Mouse (Mus musculus) thymus, postnatal 0 days (tissue): ENCODE measurements around the gene Poln. TPM values are rescaled to one million over a fixed set of nuclear protein-coding genes. Genes with fewer than 3 reads are reported as not detected.

Source experiments
- DNase-seq: peaks from one replicate; pipeline ENCODE4 v3.0.0-alpha.2; 2015; ENCODE audit warnings: low spot score
- polyA plus RNA-seq: library from polyadenylated mRNA; unstranded; fragments of >200 nt; fragmentation: Nextera tagmentation; extraction: Ambion mirVana; gene quantifications from 2 replicates; pipeline ENCODE4 v1.2.1, GENCODE M21; 2015

The Poln gene
- polyA plus RNA-seq, 1 experiment from 2014 or later, result 0.96 TPM

DNA sequence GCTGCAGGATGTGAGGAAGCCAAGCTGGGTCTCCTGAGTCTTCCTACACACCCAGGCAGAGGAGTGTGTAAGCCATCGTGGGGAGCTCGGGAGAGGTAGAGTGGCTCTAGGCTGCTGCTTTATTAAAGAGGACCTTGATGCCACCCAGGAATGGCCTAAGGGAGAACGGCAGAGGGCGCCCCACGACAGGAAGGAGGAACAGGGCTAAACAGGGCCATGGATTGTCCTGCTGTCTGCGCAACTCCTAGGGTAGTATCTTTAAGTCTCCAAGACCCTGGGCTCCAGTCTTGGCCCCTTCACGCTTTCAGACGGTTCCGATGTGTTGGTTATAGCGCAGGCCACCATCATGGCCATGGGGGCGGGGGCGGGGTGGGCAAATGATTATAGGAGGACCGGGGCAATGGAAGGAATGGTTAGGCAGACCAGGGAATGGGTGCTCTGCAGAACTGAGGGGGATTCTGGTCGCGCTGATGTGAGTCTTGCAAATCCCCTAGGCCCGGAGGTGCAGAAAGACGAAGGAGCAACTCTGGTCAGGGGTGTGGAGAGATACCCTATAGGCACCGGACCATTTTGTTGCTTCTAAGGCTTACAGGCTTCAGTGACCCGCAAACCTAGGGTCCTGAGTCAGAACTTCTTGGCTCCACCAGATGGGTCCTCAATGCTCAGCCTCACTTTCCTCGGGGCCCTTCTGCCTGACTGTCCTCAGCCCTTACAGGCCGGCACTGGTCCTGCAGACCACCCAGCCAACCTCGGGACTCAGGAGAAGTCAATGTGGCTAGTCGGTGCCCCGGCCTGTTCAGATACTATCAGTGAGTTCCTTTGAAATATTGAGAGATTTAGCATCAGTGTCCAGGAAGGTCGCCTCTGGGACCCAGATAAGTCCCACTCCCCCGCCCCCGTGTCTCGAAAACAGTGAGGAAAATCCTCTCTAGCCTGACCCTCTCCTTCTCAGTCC is 174.3 kb downstream of the Poln start:
- DNase-seq, result peak; percentile 35

DNA sequence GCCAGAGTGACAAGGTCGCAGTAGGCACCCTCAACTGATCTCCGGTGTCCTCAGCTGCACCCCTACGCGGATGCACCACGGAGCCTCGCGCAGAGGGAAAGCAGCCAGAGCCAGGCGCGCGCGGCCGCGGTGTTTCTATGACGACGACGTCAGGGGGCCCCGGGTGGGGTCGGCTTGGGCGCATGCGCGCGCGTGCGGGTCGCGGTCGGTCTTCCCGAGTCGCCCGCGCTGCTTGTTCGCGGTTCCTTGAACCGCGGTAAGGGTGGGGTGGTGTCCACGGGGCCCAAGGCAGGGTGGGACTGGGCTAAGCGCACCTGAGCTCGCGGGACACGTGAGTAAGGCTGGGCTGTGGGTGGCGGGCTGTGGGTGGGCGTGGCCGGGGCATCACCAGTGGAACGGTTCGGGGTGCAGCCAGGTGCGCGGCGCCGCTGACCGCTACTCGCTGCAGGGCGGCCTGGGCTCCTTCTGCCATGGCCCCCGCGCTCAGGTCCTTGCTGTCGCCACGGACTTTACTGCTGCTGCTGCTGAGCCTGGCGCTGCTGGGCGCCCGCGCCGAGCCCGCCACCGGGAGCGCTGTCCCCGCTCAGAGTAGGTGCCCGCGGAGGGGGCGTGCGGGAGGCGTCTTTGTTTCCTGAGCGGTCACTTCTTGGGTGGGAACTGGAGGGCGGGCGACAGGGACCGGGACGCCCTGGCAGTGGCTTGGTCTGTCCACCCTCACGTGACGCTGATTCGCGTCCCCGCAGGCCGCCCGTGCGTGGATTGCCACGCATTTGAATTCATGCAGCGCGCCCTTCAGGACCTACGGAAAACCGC is 185.7 kb downstream of the Poln start, which contains the start of gene Gm1673:
TSS of gene Gm1673 (plus strand) at position 125 of the 813 bp plus-strand sequence.
- peak; percentile 88 for DNase-seq

DNA sequence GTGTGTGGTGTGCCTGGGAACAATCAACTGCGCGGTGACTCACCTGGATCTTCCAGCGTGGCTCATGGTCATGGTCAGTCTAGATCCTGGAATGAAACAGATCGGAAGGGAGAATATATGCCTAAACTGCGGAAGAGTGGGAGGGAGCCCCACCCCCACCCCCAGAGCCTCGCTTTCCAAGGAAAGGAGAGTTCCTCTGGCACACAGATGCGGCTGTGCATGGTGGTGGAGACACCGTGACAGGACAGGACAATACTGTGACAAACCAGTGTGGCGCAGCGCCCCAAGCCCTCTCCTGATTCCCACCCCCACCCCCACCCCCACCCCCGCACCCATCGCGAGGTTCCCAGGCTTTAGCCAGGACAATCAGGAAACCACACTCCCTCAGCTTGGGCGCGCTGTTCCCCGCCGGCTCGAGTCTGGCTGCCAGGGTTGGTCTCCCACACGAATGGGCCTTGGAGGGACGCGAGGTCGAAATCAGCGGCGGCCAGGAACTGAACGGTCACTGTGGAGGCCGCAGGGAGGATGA is 186.5 kb downstream of the Poln start:
- no peak for DNase-seq

DNA sequence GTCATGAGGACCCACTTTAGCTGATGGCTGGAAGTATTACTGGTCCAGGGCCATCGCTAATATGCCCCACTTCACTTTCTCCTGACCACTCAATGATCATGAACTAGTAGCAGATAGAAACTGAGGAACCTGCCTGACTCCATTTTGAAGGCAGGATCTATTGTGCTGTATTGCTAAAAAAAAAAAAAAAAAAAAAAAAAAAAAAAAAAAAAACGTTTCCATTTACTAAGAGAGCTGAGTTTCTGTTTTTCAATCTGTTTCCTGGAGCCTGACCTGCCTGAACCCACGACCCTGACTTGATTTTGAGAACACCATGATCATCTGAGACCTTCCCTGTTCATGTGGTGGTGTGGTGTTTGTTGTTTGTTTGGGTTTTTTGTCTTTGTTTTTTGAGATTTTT is 193.0 kb downstream of the Poln start:
- DNase-seq, result no peak

DNA sequence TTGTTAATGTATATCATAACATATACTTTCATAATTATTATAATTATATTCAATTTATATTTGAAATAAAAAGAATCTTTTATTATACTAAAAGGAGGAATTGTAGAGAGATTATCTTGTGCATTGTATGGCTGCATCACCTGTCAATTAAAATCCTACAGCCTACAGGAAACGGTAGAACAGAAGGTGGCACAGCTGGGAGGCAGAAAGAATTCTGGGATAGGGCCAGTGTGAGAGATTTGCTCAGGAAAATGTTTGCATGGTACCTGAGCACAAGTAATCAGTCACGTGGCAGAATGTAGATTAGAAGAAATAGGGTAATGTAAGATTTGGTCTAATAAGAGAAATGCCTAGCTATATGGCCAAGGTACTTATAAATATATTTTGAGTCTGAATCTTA is 194.5 kb downstream of the Poln start:
- no peak for DNase-seq

DNA sequence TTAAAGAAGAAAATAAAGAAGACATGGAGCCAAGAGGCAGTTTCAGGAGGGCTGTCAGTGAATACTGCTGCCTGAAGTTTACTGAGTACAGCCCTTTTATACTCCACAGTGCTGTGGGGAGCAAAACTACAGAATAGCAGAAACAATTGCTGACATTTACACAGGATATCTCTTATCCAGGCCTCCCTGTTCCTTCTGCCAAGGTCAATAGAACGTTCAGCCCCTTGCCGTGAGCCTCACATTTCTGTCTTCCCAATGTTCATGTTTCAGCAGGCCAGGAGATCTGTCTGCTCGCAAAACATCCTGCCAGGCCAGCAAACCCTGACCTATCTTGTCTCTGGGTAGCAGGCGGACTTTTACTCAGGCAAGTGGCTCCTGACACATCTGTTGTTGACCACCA is 209.9 kb downstream of the Poln start:
- DNase-seq, result no peak

Other genes with a start within 250 kb of the Poln start
- gene Nelfa, start 233.0 kb downstream of the Poln start, polyA plus RNA-seq, result 45.2 and 51.5 TPM in 2 replicates
- gene Gm1673, start 186.0 kb downstream of the Poln start, polyA plus RNA-seq, result 43.4 and 48.0 TPM in 2 replicates
- 0.22 and 0.23 TPM in 2 replicates for gene Nat8l, start 173.5 kb downstream of the Poln start, polyA plus RNA-seq
- gene Haus3, start 79 bp upstream of the Poln start, polyA plus RNA-seq, result 67.1 and 68.3 TPM in 2 replicates
- gene Mxd4, start 18.3 kb upstream of the Poln start, polyA plus RNA-seq, result 45.3 and 50.3 TPM in 2 replicates
- gene Zfyve28, start 119.0 kb upstream of the Poln start, polyA plus RNA-seq, result 10.0 and 12.7 TPM in 2 replicates
- not detected in 2 replicates for gene Cfap99, start 119.2 kb upstream of the Poln start, polyA plus RNA-seq
- 138 TPM in 2 replicates for gene Rnf4, start 166.8 kb upstream of the Poln start, polyA plus RNA-seq
- gene Fam193a, start 200.5 kb upstream of the Poln start, polyA plus RNA-seq, result 7.0 and 10.3 TPM in 2 replicates